Comparison of ENCODE assay signal across 8 mouse cellular contexts in the genomic region with DNA sequence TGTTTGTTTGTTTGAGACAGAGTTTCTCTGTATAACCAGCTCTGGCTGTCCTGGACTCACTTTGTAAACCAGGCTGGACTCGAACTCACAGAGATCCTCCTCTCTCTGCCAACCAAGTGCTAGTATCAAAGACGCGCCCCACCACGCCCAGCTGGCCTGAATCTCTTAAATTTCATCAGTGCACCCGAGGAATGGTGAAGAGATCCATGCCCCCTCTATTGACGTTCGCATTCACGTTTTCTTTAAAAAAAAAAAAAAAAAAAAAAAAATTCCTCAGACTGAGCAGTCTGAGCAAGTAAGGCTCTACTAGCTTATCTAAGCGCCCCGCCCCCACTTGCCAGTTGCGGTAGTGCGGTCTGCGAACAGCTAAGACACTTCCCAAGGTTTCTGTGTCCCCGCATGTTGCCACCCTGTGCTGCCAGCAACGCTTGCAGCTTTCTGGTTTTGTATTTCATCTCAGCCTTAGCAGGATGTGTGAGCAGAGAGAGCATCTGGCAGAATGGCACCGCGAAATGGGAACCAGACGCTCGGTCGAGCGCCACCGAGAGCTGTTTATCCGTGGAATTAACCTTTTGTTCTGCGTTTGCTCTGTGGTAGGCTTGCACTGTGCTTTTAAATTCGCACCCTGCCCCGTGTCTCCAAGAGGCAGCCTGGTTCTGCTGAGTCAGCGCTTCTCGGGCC.
DNase-seq lines count a peak whose midpoint lies in the region; ATAC-seq lines count a peak whose summit lies in the region.

No protein-coding gene starts in this region.

- H3K9me3 ChIP-seq in embryonic facial prominence, embryonic 14.5 days (ENCODE audit: control insufficient read depth, low read length), result no peaks in the 10 kb centered on the region
- H3K9me3 ChIP-seq in heart, embryonic 12.5 days (replicated peaks), result no peaks in the 10 kb centered on the region
- H3K9me3 ChIP-seq in kidney, embryonic 16.5 days (ENCODE audit: low read length), result no peaks in the 10 kb centered on the region
- H3K9me3 ChIP-seq in liver, embryonic 11.5 days (ENCODE audit: control insufficient read depth, low read length), result no peaks in the 10 kb centered on the region

- H3K9ac ChIP-seq in embryonic facial prominence, embryonic 14.5 days (ENCODE audit: low read depth, low read length), result peak overlapping the region; percentile 49
- H3K9ac ChIP-seq in heart, embryonic 12.5 days, result peak overlapping the region; percentile 34; the same call in 1 of the 2 replicates
- peak overlapping the region; percentile 56 for H3K9ac ChIP-seq in kidney, embryonic 16.5 days (replicated peaks; ENCODE audit: low read length)
- peak overlapping the region; percentile 59 for H3K9ac ChIP-seq in liver, embryonic 11.5 days (ENCODE audit: low read depth, low read length)

- DNase-seq in 3T3-L1 (ENCODE audit: low read depth, low spot score) (peak; percentile 17), MN1 (ENCODE audit: low spot score) (peak; percentile 80)
- DNase-seq in embryonic facial prominence, embryonic 14.5 days (ENCODE audit: low spot score), result peak; percentile 93
- peak; percentile 69 for DNase-seq in liver, embryonic 11.5 days (ENCODE audit: low spot score)
- peak; percentile 81 for DNase-seq in neural tube, embryonic 10.5 days (ENCODE audit: extremely low spot score, low spot score)
- peak; percentile 78 for DNase-seq in testis, postnatal 10 days (ENCODE audit: low spot score)

- WGBS in embryonic facial prominence, embryonic 14.5 days, result 4% methylated on average over 28 of the region's 28 CpGs
- WGBS in heart, embryonic 12.5 days, result 6% methylated on average over 28 of the region's 28 CpGs
- 5% methylated on average over 28 of the region's 28 CpGs for WGBS in kidney, embryonic 16.5 days
- 5% methylated on average over 28 of the region's 28 CpGs for WGBS in liver, embryonic 11.5 days

- H3K4me1 ChIP-seq in embryonic facial prominence, embryonic 14.5 days (ENCODE audit: control insufficient read depth, insufficient read depth, low read length), result peaks cover 29% of the 10 kb centered on the region
- H3K4me1 ChIP-seq in heart, embryonic 12.5 days (replicated peaks), result peaks cover 12% of the 10 kb centered on the region
- peaks cover 18% of the 10 kb centered on the region for H3K4me1 ChIP-seq in kidney, embryonic 16.5 days (ENCODE audit: insufficient read depth, low read length)
- peaks cover 29% of the 10 kb centered on the region for H3K4me1 ChIP-seq in liver, embryonic 11.5 days (replicated peaks; ENCODE audit: control insufficient read depth, insufficient read depth, low read length)

- H3K27ac ChIP-seq in embryonic facial prominence, embryonic 14.5 days (replicated peaks; ENCODE audit: low read depth, low read length), result peak overlapping the region; percentile 49
- 0 out of 2 replicates have a peak overlapping the region, but pooled peaks have one; percentile 8 for H3K27ac ChIP-seq in heart, embryonic 12.5 days (ENCODE audit: poor library complexity, severe bottlenecking)
- H3K27ac ChIP-seq in kidney, embryonic 16.5 days (ENCODE audit: low read length), result 0 out of 2 replicates have a peak overlapping the region, but pooled peaks have one; percentile 28
- peak overlapping the region; percentile 70 for H3K27ac ChIP-seq in liver, embryonic 11.5 days (ENCODE audit: low read depth, low read length)

- H3K4me3 ChIP-seq in embryonic facial prominence, embryonic 14.5 days (ENCODE audit: low read depth, low read length), result peak overlapping the region; percentile 16
- H3K4me3 ChIP-seq in heart, embryonic 12.5 days, result peak overlapping the region; percentile 38
- H3K4me3 ChIP-seq in kidney, embryonic 16.5 days (ENCODE audit: low read length), result peak overlapping the region; percentile 33
- H3K4me3 ChIP-seq in liver, embryonic 11.5 days (ENCODE audit: low read depth, low read length), result peak overlapping the region; percentile 46

- no peaks in the 10 kb centered on the region for H3K36me3 ChIP-seq in embryonic facial prominence, embryonic 14.5 days (ENCODE audit: control insufficient read depth, insufficient read depth, low read length)
- H3K36me3 ChIP-seq in heart, embryonic 12.5 days, result no peaks in the 10 kb centered on the region
- H3K36me3 ChIP-seq in kidney, embryonic 16.5 days (ENCODE audit: insufficient read depth, low read length), result no peaks in the 10 kb centered on the region
- H3K36me3 ChIP-seq in liver, embryonic 11.5 days (ENCODE audit: control insufficient read depth, insufficient read depth, low read length), result no peaks in the 10 kb centered on the region

- H3K27me3 ChIP-seq in embryonic facial prominence, embryonic 14.5 days (replicated peaks; ENCODE audit: control insufficient read depth, insufficient read depth, low read length), result no peaks in the 10 kb centered on the region; the same call in 1 of the 2 replicates
- H3K27me3 ChIP-seq in heart, embryonic 12.5 days (replicated peaks), result 0 out of 2 replicates have a peak, but pooled peaks cover 9% of the 10 kb centered on the region
- H3K27me3 ChIP-seq in kidney, embryonic 16.5 days (ENCODE audit: insufficient read depth, low read length), result 0 out of 2 replicates have a peak, but pooled peaks cover 3% of the 10 kb centered on the region
- H3K27me3 ChIP-seq in liver, embryonic 11.5 days (replicated peaks; ENCODE audit: control insufficient read depth, insufficient read depth, low read length), result no peaks in the 10 kb centered on the region

- H3K4me2 ChIP-seq in embryonic facial prominence, embryonic 14.5 days (ENCODE audit: low read depth, low read length), result peak overlapping the region; percentile 56
- peak overlapping the region; percentile 72 for H3K4me2 ChIP-seq in heart, embryonic 12.5 days
- H3K4me2 ChIP-seq in kidney, embryonic 16.5 days (replicated peaks; ENCODE audit: low read depth, low read length), result peak overlapping the region; percentile 62
- H3K4me2 ChIP-seq in liver, embryonic 11.5 days, result peak overlapping the region; percentile 80

- ATAC-seq in embryonic facial prominence, embryonic 14.5 days (ENCODE audit: low read depth), result peak; percentile 64
- peak; percentile 53; the same call in 1 of the 2 replicates for ATAC-seq in heart, embryonic 12.5 days (ENCODE audit: insufficient number of reproducible peaks, low FRiP score)
- peak; percentile 69 for ATAC-seq in kidney, embryonic 16.5 days (ENCODE audit: low FRiP score, low TSS enrichment)
- ATAC-seq in liver, embryonic 11.5 days (replicated peaks; ENCODE audit: low FRiP score), result peak; percentile 55

Comparison
In these comparisons a context has a peak if more than half of its experiments do, and no peak if none do; other contexts are left out.
1. Peak in every context shown above with its lines: DNase-seq, ATAC-seq, H3K4me3 ChIP-seq and H3K27ac ChIP-seq.
2. DNase-seq: peak in every context shown above with its lines; median percentile 93 in embryonic facial prominence, embryonic 14.5 days; 81 in neural tube, embryonic 10.5 days; 80 in MN1; 78 in testis, postnatal 10 days; 69 in liver, embryonic 11.5 days; 17 in 3T3-L1.
3. H3K27ac ChIP-seq: peak in every context shown above with its lines; median percentile 70 in liver, embryonic 11.5 days; 49 in embryonic facial prominence, embryonic 14.5 days; 28 in kidney, embryonic 16.5 days; 8 in heart, embryonic 12.5 days.